Mouse (Mus musculus) E14TG2a.4 (cell line): ENCODE measurements at regions not wholly inside any gene's neighbourhood (a gene's known extent, or its start where the extent isn't known, plus 50 kb on each side); places are given as distances from the start of the nearest gene placed in this dataset.

Experiments
- CTCF ChIP-seq: conservative IDR thresholded peaks from 2 replicates; pipeline ENCODE4 v1.5.1; 2014; ENCODE audit warnings: low read length
- NANOG ChIP-seq: IDR thresholded peaks from 2 replicates; pipeline ENCODE4 v1.6.1; 2014; ENCODE audit warnings: borderline replicate concordance, low read length, mixed read lengths
- POU5F1 ChIP-seq: IDR thresholded peaks from 2 replicates; pipeline ENCODE4 v1.6.1; 2014; ENCODE audit warnings: low read length, borderline replicate concordance

- TF ChIP-seq CTCF (no peak), NANOG (no peak), POU5F1 (no peak)
Observed at GRCm38 (mm10) chr13:99679430-99679829, 163.1 kb upstream of the Map1b start.
